Mouse (Mus musculus): Measurements from ENCODE around the gene Socs7. TPM values are rescaled to one million over a fixed set of nuclear protein-coding genes. Genes with fewer than 3 reads are reported as not detected.

Gene Socs7
- polyA plus RNA-seq, 1 experiment from 2014 or later = 1.1 TPM

GRCm38 (mm10) chr11:97407456-97407855 is 45.1 kb downstream of the Socs7 start:
- Histone ChIP-seq H3K36me3 (no peaks in the 10 kb centered on the region), H3K27me3 (peaks cover 46% of the 10 kb centered on the region), H3K27ac (no peak overlapping the region), H3K4me3 (replicated peaks) (no peak overlapping the region), H3K9me3 (replicated peaks) (no peaks in the 10 kb centered on the region), H3K9ac (no peak overlapping the region), H3K4me1 (replicated peaks) (peaks cover 43% of the 10 kb centered on the region), H3K4me2 (no peak overlapping the region)
- ATAC-seq (ENCODE audit: low read depth) (no peak), DNase-seq (no peak)
- 69% methylated on average over 3 of the region's 3 CpGs for WGBS (ENCODE audit: insufficient replicate concordance)

DNA sequence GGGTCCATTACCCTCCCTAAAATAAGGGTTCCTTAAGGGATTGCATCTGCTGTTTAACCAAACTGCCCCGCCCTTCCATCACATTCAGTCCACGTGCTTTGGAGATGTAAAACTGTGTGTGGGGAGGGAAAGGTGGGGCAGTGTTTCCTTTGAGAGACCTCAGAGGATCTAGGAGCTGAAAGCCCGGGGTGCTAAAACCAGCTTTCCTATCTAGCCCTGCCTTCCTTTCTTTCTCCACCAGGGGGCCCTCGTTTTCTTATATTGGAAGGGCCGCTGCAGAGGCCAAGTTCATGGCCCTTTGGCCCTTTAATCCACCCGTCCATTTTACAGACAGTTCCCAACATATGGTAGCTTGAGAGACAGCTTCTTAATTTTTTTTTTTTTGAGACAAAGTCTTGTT is 45.8 kb downstream of the Socs7 start:
- no peak for ATAC-seq (ENCODE audit: low read depth)
- DNase-seq = peak; percentile 69
- Histone ChIP-seq H3K4me2 (no peak overlapping the region), H3K9me3 (replicated peaks) (no peaks in the 10 kb centered on the region), H3K36me3 (no peaks in the 10 kb centered on the region), H3K4me1 (replicated peaks) (peaks cover 51% of the 10 kb centered on the region), H3K9ac (no peak overlapping the region), H3K27me3 (peaks cover 43% of the 10 kb centered on the region), H3K27ac (no peak overlapping the region), H3K4me3 (replicated peaks) (no peak overlapping the region)
- 0% methylated on average over 6 of the region's 6 CpGs for WGBS (ENCODE audit: insufficient replicate concordance)

DNA sequence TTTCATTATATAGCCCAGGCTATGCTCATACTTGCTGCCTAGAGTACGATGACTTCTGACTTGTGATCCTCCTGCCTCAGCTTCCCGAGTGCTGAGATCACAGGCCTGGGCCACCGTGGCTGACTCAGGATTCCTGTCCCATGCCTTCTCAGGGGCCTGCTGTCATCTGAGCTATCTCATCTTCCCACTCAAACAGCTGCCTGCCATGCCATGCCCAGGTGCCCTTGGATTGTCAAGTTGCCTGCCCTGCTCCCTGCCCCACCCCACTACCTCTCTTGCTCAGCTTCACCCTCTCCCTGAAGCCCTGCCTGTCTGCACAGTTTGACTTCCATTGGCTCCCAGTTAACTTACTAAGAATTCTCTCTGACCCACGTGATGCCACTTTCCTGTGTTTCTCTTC is 48.6 kb downstream of the Socs7 start:
- DNase-seq = no peak
- Histone ChIP-seq H3K4me1 (replicated peaks) (peaks cover 47% of the 10 kb centered on the region), H3K27me3 (peaks cover 20% of the 10 kb centered on the region), H3K9ac (no peak overlapping the region), H3K4me3 (replicated peaks) (no peak overlapping the region), H3K27ac (no peak overlapping the region), H3K4me2 (no peak overlapping the region), H3K9me3 (replicated peaks) (no peaks in the 10 kb centered on the region), H3K36me3 (no peaks in the 10 kb centered on the region)
- ATAC-seq (ENCODE audit: low read depth) = no peak
- WGBS (ENCODE audit: insufficient replicate concordance) = 70% methylated on average over 4 of the region's 4 CpGs

DNA sequence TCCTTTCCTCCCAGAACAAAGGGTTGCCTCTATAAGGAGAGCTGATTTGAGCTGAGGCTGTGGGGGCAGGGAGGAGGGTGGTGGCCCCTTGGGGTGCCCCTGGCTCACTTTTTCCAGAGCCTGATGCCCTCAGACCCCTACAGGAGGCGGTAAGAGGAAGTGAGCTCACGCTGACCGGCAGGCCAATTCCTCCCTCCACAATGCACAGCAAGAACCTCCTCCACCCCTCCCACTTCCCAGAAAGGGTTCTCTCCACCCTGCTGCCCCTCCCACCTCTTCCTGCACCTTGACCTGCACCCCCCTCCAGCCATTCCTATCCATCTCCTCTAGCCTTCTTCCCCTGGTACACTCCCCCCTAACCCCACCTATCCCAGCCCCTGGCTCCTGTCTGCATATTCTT is 49.8 kb downstream of the Socs7 start:
- 3% methylated on average over 3 of the region's 3 CpGs for WGBS (ENCODE audit: insufficient replicate concordance)
- peak overlapping the region; percentile 53 for H3K27ac ChIP-seq
- no peak overlapping the region for H3K4me2 ChIP-seq

GRCm38 (mm10) chr11:97412808-97413347 is 50.5 kb downstream of the Socs7 start:
- ATAC-seq (ENCODE audit: low read depth) (no peak), DNase-seq (no peak)
- Histone ChIP-seq H3K27ac (peak overlapping the region; percentile 53), H3K4me3 (replicated peaks) (no peak overlapping the region), H3K27me3 (peaks cover 1% of the 10 kb centered on the region; the same call in 1 of the 2 replicates), H3K9me3 (replicated peaks) (no peaks in the 10 kb centered on the region), H3K4me2 (0 out of 2 replicates have a peak overlapping the region, but pooled peaks have one; percentile 10), H3K9ac (no peak overlapping the region), H3K4me1 (replicated peaks) (peaks cover 61% of the 10 kb centered on the region), H3K36me3 (no peaks in the 10 kb centered on the region)
- WGBS (ENCODE audit: insufficient replicate concordance) = 26% methylated on average over 10 of the region's 10 CpGs

More for the DNA sequence above, 49.8 kb downstream of the Socs7 start:
- ATAC-seq (ENCODE audit: low read depth) (no peak), DNase-seq (no peak)
- Histone ChIP-seq H3K4me1 (replicated peaks) (peaks cover 54% of the 10 kb centered on the region), H3K27me3 (peaks cover 9% of the 10 kb centered on the region), H3K4me3 (replicated peaks) (no peak overlapping the region), H3K9me3 (replicated peaks) (no peaks in the 10 kb centered on the region), H3K9ac (no peak overlapping the region), H3K36me3 (no peaks in the 10 kb centered on the region)

- Histone ChIP-seq H3K27me3 (no peaks in the 10 kb centered on the region), H3K27ac (peak within 1 kb of the TSS; percentile 84), H3K36me3 (no peaks in the 10 kb centered on the region), H3K4me1 (replicated peaks) (peaks cover 62% of the 10 kb centered on the region), H3K9ac (peak within 1 kb of the TSS; percentile 91), H3K4me3 (replicated peaks) (peak within 1 kb of the TSS; percentile 86), H3K4me2 (peak within 1 kb of the TSS; percentile 100), H3K9me3 (replicated peaks) (no peaks in the 10 kb centered on the region)
- ATAC-seq (ENCODE audit: low read depth) (peak; percentile 85), DNase-seq (peak; percentile 38)
- 1% methylated on average over 29 of the region's 29 CpGs for WGBS (ENCODE audit: insufficient replicate concordance)
These were observed 53.0 kb downstream of the Socs7 start, which contains the start of gene Arhgap23 for GRCm38 (mm10) chr11:97415330-97415711. TSS of gene Arhgap23 (plus strand) at chr11:97415533.

DNA sequence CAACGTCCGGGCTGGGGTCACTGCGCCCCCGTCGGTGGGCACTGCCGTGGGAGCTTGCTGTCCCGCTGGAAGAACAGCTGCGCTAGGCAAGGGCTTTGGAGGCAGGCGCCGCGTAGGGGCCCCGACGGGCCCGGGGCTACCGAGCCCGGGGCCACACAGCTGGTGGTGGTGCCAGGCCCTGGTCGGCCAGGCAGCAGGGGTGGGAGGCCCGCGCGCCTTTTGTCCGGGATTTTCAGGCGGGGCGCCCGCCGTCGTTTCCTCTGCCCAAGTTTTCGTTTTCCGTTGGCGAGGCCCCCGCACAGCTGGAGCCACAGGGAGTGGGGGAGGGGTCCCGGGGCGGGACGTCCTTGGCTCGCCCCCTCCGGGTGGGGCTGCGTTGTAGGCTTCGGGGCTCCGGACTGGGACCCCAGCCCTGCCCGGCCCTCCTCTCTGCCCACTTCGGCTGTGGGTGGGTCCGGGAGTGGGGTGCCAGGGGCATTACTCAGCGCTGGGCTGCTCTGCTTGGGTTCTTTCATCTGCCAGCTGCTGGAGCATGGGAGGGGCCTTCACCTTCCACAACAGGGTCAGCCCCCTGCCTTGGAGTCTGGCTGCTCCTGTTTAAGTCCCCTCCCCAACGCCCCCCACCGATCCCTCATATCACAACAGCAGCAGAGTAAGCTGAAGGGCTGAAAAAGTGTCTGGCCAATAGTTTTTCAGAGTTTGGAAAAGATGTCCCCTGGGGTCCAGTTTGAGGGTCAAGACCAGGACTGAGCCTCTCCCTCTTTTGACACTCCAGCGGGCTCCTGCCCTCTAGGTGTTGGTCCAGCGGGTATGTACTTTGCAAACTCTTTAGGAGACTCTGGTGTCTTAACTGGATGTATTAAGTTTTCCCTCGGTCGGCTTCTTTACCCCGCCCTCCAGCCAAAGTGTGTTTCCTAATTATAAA is 53.6 kb downstream of the Socs7 start:
- H3K36me3 ChIP-seq = no peaks in the 10 kb centered on the region
- H3K27ac ChIP-seq = peak overlapping the region; percentile 84
- peak; percentile 33 for DNase-seq
- no peaks in the 10 kb centered on the region for H3K27me3 ChIP-seq
- peak overlapping the region; percentile 91 for H3K9ac ChIP-seq
- no peaks in the 10 kb centered on the region for H3K9me3 ChIP-seq (replicated peaks)
- H3K4me3 ChIP-seq (replicated peaks) = peak overlapping the region; percentile 86
- WGBS (ENCODE audit: insufficient replicate concordance) = 3% methylated on average over 49 of the region's 49 CpGs
- peaks cover 67% of the 10 kb centered on the region for H3K4me1 ChIP-seq (replicated peaks)
- peak overlapping the region; percentile 100 for H3K4me2 ChIP-seq
- ATAC-seq (ENCODE audit: low read depth) = peak; percentile 48

DNA sequence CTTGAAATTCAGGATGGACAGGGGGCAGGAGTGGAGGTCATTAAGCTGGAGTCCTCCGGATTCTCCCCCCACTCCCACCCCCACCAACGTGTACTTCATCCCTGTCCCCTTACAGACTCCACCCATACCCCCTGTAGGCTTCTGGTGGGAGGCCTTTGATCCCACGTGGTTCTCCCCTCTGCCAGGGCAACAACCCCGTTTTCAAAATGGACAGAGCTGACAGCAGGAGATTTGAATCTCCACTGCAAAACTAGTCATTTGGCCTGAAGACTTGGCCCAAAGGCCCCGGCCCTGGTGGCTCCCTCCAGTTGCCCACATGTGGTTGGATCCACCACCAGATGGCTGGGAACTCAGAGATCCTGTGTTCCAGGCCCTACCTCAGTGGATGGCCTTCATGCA is 54.3 kb downstream of the Socs7 start:
- peak overlapping the region; percentile 91; the same call in 1 of the 2 replicates for H3K9ac ChIP-seq
- peak overlapping the region; percentile 86; the same call in 1 of the 2 replicates for H3K4me3 ChIP-seq (replicated peaks)
- H3K36me3 ChIP-seq = no peaks in the 10 kb centered on the region
- H3K4me1 ChIP-seq (replicated peaks) = peaks cover 69% of the 10 kb centered on the region
- peak overlapping the region; percentile 100 for H3K4me2 ChIP-seq
- DNase-seq (no peak), ATAC-seq (ENCODE audit: low read depth) (no peak)
- no peaks in the 10 kb centered on the region for H3K27me3 ChIP-seq
- peak overlapping the region; percentile 84 for H3K27ac ChIP-seq
- no peaks in the 10 kb centered on the region for H3K9me3 ChIP-seq (replicated peaks)
- 8% methylated on average over 5 of the region's 5 CpGs for WGBS (ENCODE audit: insufficient replicate concordance)

DNA sequence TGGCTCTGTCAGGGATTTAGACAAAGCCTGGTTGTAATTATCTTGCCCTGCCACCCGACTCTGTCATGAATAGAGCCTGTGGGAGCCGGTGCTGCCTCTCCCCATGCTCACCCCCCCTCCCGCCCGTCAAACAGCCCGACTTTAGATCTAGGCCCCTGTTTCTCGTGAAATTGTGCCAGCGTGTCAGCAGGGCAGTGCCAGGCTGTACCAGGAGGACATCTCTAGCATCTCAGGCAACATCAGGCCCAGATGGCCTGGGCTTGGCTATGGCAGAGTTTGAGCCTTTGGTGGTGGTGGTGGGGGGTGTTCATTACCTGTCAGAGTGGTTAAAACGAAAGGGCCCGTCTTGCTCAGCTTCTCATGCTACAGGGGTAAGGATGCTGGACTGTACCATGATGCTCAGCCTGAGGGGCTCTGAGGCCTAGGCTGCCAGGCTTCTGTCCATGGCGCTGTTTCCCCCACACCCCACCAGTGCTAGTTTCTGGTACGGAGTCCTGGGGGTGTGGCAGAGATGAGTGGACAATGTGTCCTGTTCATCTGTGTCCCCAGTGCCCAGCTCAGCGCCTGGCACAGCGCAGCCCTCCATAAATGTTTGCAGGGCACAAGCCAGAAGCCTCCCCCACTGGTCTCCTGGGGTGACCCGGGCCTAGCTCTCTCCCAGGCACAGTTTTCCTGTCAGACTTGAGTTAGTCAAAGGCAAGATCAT is 56.6 kb downstream of the Socs7 start:
- Histone ChIP-seq H3K9ac (no peak overlapping the region), H3K36me3 (no peaks in the 10 kb centered on the region), H3K4me2 (no peak overlapping the region), H3K4me3 (replicated peaks) (no peak overlapping the region), H3K27me3 (no peaks in the 10 kb centered on the region), H3K4me1 (replicated peaks) (peaks cover 74% of the 10 kb centered on the region), H3K9me3 (replicated peaks) (no peaks in the 10 kb centered on the region), H3K27ac (no peak overlapping the region; the same call in 1 of the 2 replicates)
- DNase-seq (no peak), ATAC-seq (ENCODE audit: low read depth) (no peak)
- WGBS (ENCODE audit: insufficient replicate concordance) = 75% methylated on average over 14 of the region's 14 CpGs

GRCm38 (mm10) chr11:97419540-97419900 is 57.2 kb downstream of the Socs7 start:
- no peak for ATAC-seq (ENCODE audit: low read depth)
- DNase-seq = no peak
- H3K27ac ChIP-seq = no peak overlapping the region; the same call in none of the 2 replicates
- no peak overlapping the region for H3K4me3 ChIP-seq (replicated peaks)
- H3K4me1 ChIP-seq (replicated peaks) = peaks cover 76% of the 10 kb centered on the region
- 78% methylated on average over 5 of the region's 5 CpGs for WGBS (ENCODE audit: insufficient replicate concordance)
- H3K9me3 ChIP-seq (replicated peaks) = no peaks in the 10 kb centered on the region
- H3K9ac ChIP-seq = no peak overlapping the region
- no peaks in the 10 kb centered on the region for H3K36me3 ChIP-seq
- no peaks in the 10 kb centered on the region for H3K27me3 ChIP-seq
- no peak overlapping the region for H3K4me2 ChIP-seq

DNA sequence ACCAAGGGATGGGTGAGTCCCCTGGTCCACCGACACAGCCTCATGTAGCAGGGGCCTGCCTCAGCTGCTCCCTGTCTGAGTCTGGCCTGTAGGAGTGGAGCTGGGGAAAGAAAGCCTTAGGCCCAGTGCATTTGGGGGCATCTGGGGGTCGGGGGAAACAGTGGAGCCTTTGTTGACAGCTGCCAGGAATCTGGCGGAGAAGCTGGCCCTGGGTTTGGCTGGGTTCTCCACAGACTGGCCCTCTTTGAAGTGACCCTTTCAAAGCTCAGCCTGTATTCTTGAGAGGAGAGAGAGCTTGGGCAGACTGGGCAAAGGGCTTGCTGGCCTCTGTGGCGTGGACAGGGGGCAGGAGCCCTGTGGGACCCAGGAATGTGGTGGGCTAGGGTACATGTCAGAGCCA is 60.2 kb downstream of the Socs7 start:
- Histone ChIP-seq H3K4me1 (replicated peaks) (peaks cover 71% of the 10 kb centered on the region), H3K27me3 (no peaks in the 10 kb centered on the region), H3K9ac (peak overlapping the region; percentile 33; the same call in 1 of the 2 replicates), H3K4me3 (replicated peaks) (no peak overlapping the region), H3K4me2 (no peak overlapping the region), H3K27ac (peak overlapping the region; percentile 90), H3K36me3 (no peaks in the 10 kb centered on the region), H3K9me3 (replicated peaks) (no peaks in the 10 kb centered on the region)
- DNase-seq = no peak
- ATAC-seq (ENCODE audit: low read depth) = no peak
- WGBS (ENCODE audit: insufficient replicate concordance) = 59% methylated on average over 4 of the region's 4 CpGs
